Mouse (Mus musculus) neural tube, embryonic 13.5 days (tissue): ENCODE results near the gene Fra10ac1. TPM values are rescaled to one million over a fixed set of nuclear protein-coding genes. Genes with fewer than 3 reads are reported as not detected.

Experiments
- ATAC-seq: fragments of 200-750 bp; cut with Nextera tagmentation; 2 replicates; pipeline ENCODE4 v1.8.0; 2017; ENCODE audit warnings: low read depth, mild to moderate bottlenecking, moderate TSS enrichment, moderate library complexity
- H3K27ac ChIP-seq: fragments of 300-500 bp; sonication (generic); replicated peaks from 2 replicates; pipeline ENCODE4 v1.5.1; 2015; ENCODE audit warnings: moderate library complexity, mild to moderate bottlenecking, inconsistent platforms
- H3K27me3 ChIP-seq: fragments of 300-500 bp; sonication (generic); 2 replicates; pipeline ENCODE4 v1.6.1; 2015; ENCODE audit warnings: mild to moderate bottlenecking, inconsistent platforms
- H3K36me3 ChIP-seq: fragments of 300-500 bp; sonication (generic); 2 replicates; pipeline ENCODE4 v1.6.1; 2015; ENCODE audit warnings: mild to moderate bottlenecking, inconsistent platforms
- H3K4me1 ChIP-seq: fragments of 300-500 bp; sonication (generic); replicated peaks from 2 replicates; pipeline ENCODE4 v1.6.1; 2015; ENCODE audit warnings: inconsistent platforms
- H3K4me2 ChIP-seq: fragments of 300-500 bp; sonication (generic); 2 replicates; pipeline ENCODE4 v1.6.1; 2015; ENCODE audit warnings: inconsistent platforms, mild to moderate bottlenecking, moderate library complexity
- H3K4me3 ChIP-seq: fragments of 300-500 bp; sonication (generic); 2 replicates; pipeline ENCODE4 v1.5.1; 2015; ENCODE audit warnings: mild to moderate bottlenecking, inconsistent platforms
- H3K9ac ChIP-seq: fragments of 300-500 bp; sonication (generic); 2 replicates; pipeline ENCODE4 v1.6.1; 2015; ENCODE audit warnings: moderate library complexity, mild to moderate bottlenecking, inconsistent platforms
- H3K9me3 ChIP-seq: fragments of 300-500 bp; sonication (generic); 2 replicates; pipeline ENCODE4 v1.6.1; 2016; ENCODE audit warnings: inconsistent platforms
- WGBS: fragments of 180-500 bp; shearing (Covaris S2); methylation state at CpG from one replicate; pipeline ENCODE4 v1.1.7; 2015; 5-methylcytosine and 5-hydroxymethylcytosine counted together
- polyA plus RNA-seq: library from polyadenylated mRNA; unstranded; fragments of >200 nt; fragmentation: Nextera tagmentation; extraction: Ambion mirVana; gene quantifications from 2 replicates; pipeline ENCODE4 v1.2.1, GENCODE M21; 2015

Fra10ac1 gene
- polyA plus RNA-seq, 1 experiment from 2014 or later = 46.3 TPM

GRCm38 (mm10) chr19:38156243-38156642 is 67.7 kb downstream of the Fra10ac1 start:
- no peak overlapping the region for H3K4me3 ChIP-seq
- no peak overlapping the region for H3K27ac ChIP-seq
- no peaks in the 10 kb centered on the region for H3K4me1 ChIP-seq
- no peaks in the 10 kb centered on the region for H3K36me3 ChIP-seq
- no peaks in the 10 kb centered on the region for H3K27me3 ChIP-seq
- no peak overlapping the region for H3K4me2 ChIP-seq
- 100% methylated on average over 1 of the region's 1 CpGs for WGBS
- H3K9ac ChIP-seq = no peak overlapping the region
- H3K9me3 ChIP-seq = no peaks in the 10 kb centered on the region
- no peak for ATAC-seq

DNA sequence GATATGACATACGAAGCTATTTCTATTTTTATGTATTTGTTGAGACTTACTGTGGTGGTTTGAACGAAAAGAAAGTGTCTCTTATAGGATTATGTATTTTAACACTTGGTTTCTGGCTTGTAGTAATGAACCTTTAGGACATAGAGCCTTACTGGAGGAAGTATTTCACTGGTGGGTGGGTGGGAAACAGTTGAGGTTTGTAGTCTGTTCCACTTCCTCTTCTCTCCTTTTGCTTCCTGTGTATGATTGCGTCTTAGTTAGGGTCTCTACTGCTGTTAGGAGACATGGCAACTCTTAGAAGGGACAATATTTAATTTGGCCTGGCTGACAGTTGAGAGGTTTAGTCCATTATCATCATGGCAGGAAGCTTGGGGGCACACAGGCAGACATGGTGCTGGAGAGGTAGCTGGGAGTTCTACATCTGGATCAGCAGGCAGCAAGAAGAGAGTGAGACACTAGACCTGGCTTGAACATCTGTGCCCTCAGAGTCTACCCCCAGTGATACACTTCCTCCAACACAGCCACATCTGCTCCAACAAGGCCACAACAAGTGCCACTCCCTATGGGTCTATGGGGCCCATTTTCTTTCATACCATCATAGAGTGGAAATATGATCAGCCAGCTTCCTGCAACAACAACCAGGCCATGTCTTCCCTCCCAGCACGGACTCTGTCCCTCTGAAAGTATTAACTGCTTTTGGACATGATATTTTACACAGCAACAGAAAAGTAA is 80.2 kb downstream of the Fra10ac1 start:
- Histone ChIP-seq H3K4me3 (no peak overlapping the region), H3K27me3 (no peaks in the 10 kb centered on the region), H3K27ac (no peak overlapping the region), H3K4me1 (no peaks in the 10 kb centered on the region), H3K4me2 (no peak overlapping the region), H3K36me3 (no peaks in the 10 kb centered on the region), H3K9me3 (no peaks in the 10 kb centered on the region), H3K9ac (no peak overlapping the region)
- WGBS = 83% methylated on average over 4 of the region's 4 CpGs
- no peak for ATAC-seq

Other genes with a start within 250 kb of the Fra10ac1 start
- gene Myof, start 180.6 kb downstream of the Fra10ac1 start, polyA plus RNA-seq = 2.9 and 3.4 TPM in 2 replicates
- 7.6 and 9.2 TPM in 2 replicates for gene Cep55, start 169.1 kb downstream of the Fra10ac1 start, polyA plus RNA-seq
- gene Ffar4, start 127.1 kb downstream of the Fra10ac1 start, polyA plus RNA-seq = not detected in 2 replicates
- gene Rbp4, start 98.9 kb downstream of the Fra10ac1 start, polyA plus RNA-seq = 2.9 and 4.6 TPM in 2 replicates
- 0.14 TPM in 1 of 2 replicates, not detected in the other for gene Pde6c, start 91.4 kb downstream of the Fra10ac1 start, polyA plus RNA-seq
- 9.5 and 11.2 TPM in 2 replicates for gene Lgi1, start 40.4 kb upstream of the Fra10ac1 start, polyA plus RNA-seq
- gene Slc35g1, start 171.8 kb upstream of the Fra10ac1 start, polyA plus RNA-seq = 0.84 and 1.0 TPM in 2 replicates